Mouse (Mus musculus): ENCODE measurements around the gene L3mbtl2.

Gene L3mbtl2

GRCm38 (mm10) chr15:81663697-81664561 lies at the start of gene L3mbtl2:
Gene L3mbtl2 (plus strand): TSS chr15:81663889.
- peak; percentile 96 for DNase-seq (ENCODE audit: low read depth, low spot score)

GRCm38 (mm10) chr15:81649516-81650455 lies 13.9 kb upstream of the L3mbtl2 start:
- DNase-seq (ENCODE audit: low read depth, low spot score): no peak

- no peak for DNase-seq (ENCODE audit: low read depth, low spot score)
These were observed 13.1 kb upstream of the L3mbtl2 start for GRCm38 (mm10) chr15:81650636-81651035.

GRCm38 (mm10) chr15:81661701-81662100 lies 2.0 kb upstream of the L3mbtl2 start:
- DNase-seq (ENCODE audit: low read depth, low spot score): no peak

GRCm38 (mm10) chr15:81663281-81663680 lies 408 bp upstream of the L3mbtl2 start:
- no peak for DNase-seq (ENCODE audit: low read depth, low spot score)

- DNase-seq (ENCODE audit: low read depth, low spot score): peak; percentile 19
These were observed 3.3 kb downstream of the L3mbtl2 start for GRCm38 (mm10) chr15:81666957-81667356.

GRCm38 (mm10) chr15:81670231-81670640 lies 6.5 kb downstream of the L3mbtl2 start:
- DNase-seq (ENCODE audit: low read depth, low spot score): peak; percentile 44

- no peak for DNase-seq (ENCODE audit: low read depth, low spot score)
These were observed 12.9 kb downstream of the L3mbtl2 start for GRCm38 (mm10) chr15:81676637-81677036.

GRCm38 (mm10) chr15:81680301-81680805 lies 16.7 kb downstream of the L3mbtl2 start:
- no peak for DNase-seq (ENCODE audit: low read depth, low spot score)

GRCm38 (mm10) chr15:81693366-81693966 lies 29.8 kb downstream of the L3mbtl2 start:
- DNase-seq (ENCODE audit: low read depth, low spot score): no peak

GRCm38 (mm10) chr15:81693967-81694881 lies 30.5 kb downstream of the L3mbtl2 start:
- DNase-seq (ENCODE audit: low read depth, low spot score): peak; percentile 50

- DNase-seq (ENCODE audit: low read depth, low spot score): no peak
These were observed 31.2 kb downstream of the L3mbtl2 start for GRCm38 (mm10) chr15:81694891-81695290.

GRCm38 (mm10) chr15:81697175-81697574 lies 33.5 kb downstream of the L3mbtl2 start, which contains the start of gene Chadl:
Gene Chadl (minus strand): TSS chr15:81697287.
- no peak for DNase-seq (ENCODE audit: low read depth, low spot score)

- peak; percentile 61 for DNase-seq (ENCODE audit: low read depth, low spot score)
These were observed 34.2 kb downstream of the L3mbtl2 start for GRCm38 (mm10) chr15:81697847-81698246.

- no peak for DNase-seq (ENCODE audit: low read depth, low spot score)
These were observed 34.8 kb downstream of the L3mbtl2 start for GRCm38 (mm10) chr15:81698532-81698931.

GRCm38 (mm10) chr15:81700161-81700560 lies 36.5 kb downstream of the L3mbtl2 start:
- DNase-seq (ENCODE audit: low read depth, low spot score): no peak

GRCm38 (mm10) chr15:81700601-81701000 lies 36.9 kb downstream of the L3mbtl2 start:
- DNase-seq (ENCODE audit: low read depth, low spot score): no peak

- peak; percentile 14 for DNase-seq (ENCODE audit: low read depth, low spot score)
These were observed 37.7 kb downstream of the L3mbtl2 start for GRCm38 (mm10) chr15:81701350-81701749.

- peak; percentile 11 for DNase-seq (ENCODE audit: low read depth, low spot score)
These were observed 38.8 kb downstream of the L3mbtl2 start for GRCm38 (mm10) chr15:81702306-81703093.

- no peak for DNase-seq (ENCODE audit: low read depth, low spot score)
These were observed 39.4 kb downstream of the L3mbtl2 start for GRCm38 (mm10) chr15:81703094-81703489.
